Mouse (Mus musculus) stomach, embryonic 14.5 days (tissue): ENCODE measurements around the gene Ifna16. TPM values are rescaled to one million over a fixed set of nuclear protein-coding genes. Genes with fewer than 3 reads are reported as not detected.

ENCODE experiments used
- ATAC-seq: fragments of 200-750 bp; cut with Nextera tagmentation; 2 replicates; pipeline ENCODE4 v1.8.0; 2017; ENCODE audit warnings: low read depth, moderate TSS enrichment; ENCODE audit not compliant: insufficient number of reproducible peaks, insufficient read depth, low FRiP score
- H3K27ac ChIP-seq: fragments of 300-500 bp; sonication (generic); 2 replicates; pipeline ENCODE4 v1.5.1; 2014; ENCODE audit warnings: mild to moderate bottlenecking, low read length, moderate library complexity, mixed read lengths
- H3K27me3 ChIP-seq: fragments of 300-500 bp; sonication (generic); 2 replicates; pipeline ENCODE4 v1.6.1; 2014; ENCODE audit warnings: low read length, control low read depth, mixed read lengths; ENCODE audit not compliant: control insufficient read depth, insufficient read depth
- H3K36me3 ChIP-seq: fragments of 300-500 bp; sonication (generic); 2 replicates; pipeline ENCODE4 v1.6.1; 2014; ENCODE audit warnings: mild to moderate bottlenecking, control low read depth, low read length, moderate library complexity, mixed read lengths; ENCODE audit not compliant: control insufficient read depth, insufficient read depth
- H3K4me1 ChIP-seq: fragments of 300-500 bp; sonication (generic); 2 replicates; pipeline ENCODE4 v1.6.1; 2014; ENCODE audit warnings: low read length, control low read depth, mixed read lengths; ENCODE audit not compliant: control insufficient read depth, insufficient read depth
- H3K4me2 ChIP-seq: fragments of 300-500 bp; sonication (generic); replicated peaks from 2 replicates; pipeline ENCODE4 v1.6.1; 2014; ENCODE audit warnings: low read depth, low read length, control low read depth
- H3K4me3 ChIP-seq: fragments of 300-500 bp; sonication (generic); 2 replicates; pipeline ENCODE4 v1.5.1; 2014; ENCODE audit warnings: low read depth, low read length, control low read depth
- H3K9ac ChIP-seq: fragments of 300-500 bp; sonication (generic); replicated peaks from 2 replicates; pipeline ENCODE4 v1.6.1; 2014; ENCODE audit warnings: low read depth, mild to moderate bottlenecking, control low read depth, low read length, moderate library complexity, mixed read lengths
- H3K9me3 ChIP-seq: fragments of 300-500 bp; sonication (generic); 2 replicates; pipeline ENCODE4 v1.6.1; 2016; ENCODE audit warnings: low read depth, low read length, control low read depth; ENCODE audit not compliant: control insufficient read depth
- WGBS: fragments of 180-500 bp; shearing (Covaris S2); extraction: QIAGEN DNeasy Blood & Tissue Kit; methylation state at CpG from one replicate; pipeline ENCODE4 v1.1.7; 2014; 5-methylcytosine and 5-hydroxymethylcytosine counted together
- polyA plus RNA-seq: library from polyadenylated mRNA; unstranded; fragments of >200 nt; fragmentation: Nextera tagmentation; extraction: Ambion mirVana; gene quantifications from 2 replicates; pipeline ENCODE4 v1.2.1, GENCODE M21; 2014

Gene Ifna16
- polyA plus RNA-seq, 1 experiment from 2014 or later: not detected

GRCm38 (mm10) chr4:88699301-88699700 lies 22.6 kb upstream of the Ifna16 start:
- no peak overlapping the region for H3K4me3 ChIP-seq
- H3K9me3 ChIP-seq: no peaks in the 10 kb centered on the region
- no peaks in the 10 kb centered on the region for H3K27me3 ChIP-seq
- no peak overlapping the region for H3K27ac ChIP-seq
- WGBS: 90% methylated on average over 1 of the region's 1 CpGs
- no peaks in the 10 kb centered on the region for H3K36me3 ChIP-seq
- no peak overlapping the region for H3K4me2 ChIP-seq
- H3K4me1 ChIP-seq: no peaks in the 10 kb centered on the region
- no peak for ATAC-seq
- H3K9ac ChIP-seq: no peak overlapping the region

GRCm38 (mm10) chr4:88698781-88699180 lies 22.1 kb upstream of the Ifna16 start:
- no peak overlapping the region for H3K9ac ChIP-seq
- no peaks in the 10 kb centered on the region for H3K4me1 ChIP-seq
- WGBS: 80% methylated on average over 5 of the region's 5 CpGs
- H3K4me3 ChIP-seq: no peak overlapping the region
- no peak overlapping the region for H3K27ac ChIP-seq
- H3K4me2 ChIP-seq: no peak overlapping the region
- H3K36me3 ChIP-seq: no peaks in the 10 kb centered on the region
- ATAC-seq: no peak
- H3K27me3 ChIP-seq: no peaks in the 10 kb centered on the region
- H3K9me3 ChIP-seq: no peaks in the 10 kb centered on the region

DNA sequence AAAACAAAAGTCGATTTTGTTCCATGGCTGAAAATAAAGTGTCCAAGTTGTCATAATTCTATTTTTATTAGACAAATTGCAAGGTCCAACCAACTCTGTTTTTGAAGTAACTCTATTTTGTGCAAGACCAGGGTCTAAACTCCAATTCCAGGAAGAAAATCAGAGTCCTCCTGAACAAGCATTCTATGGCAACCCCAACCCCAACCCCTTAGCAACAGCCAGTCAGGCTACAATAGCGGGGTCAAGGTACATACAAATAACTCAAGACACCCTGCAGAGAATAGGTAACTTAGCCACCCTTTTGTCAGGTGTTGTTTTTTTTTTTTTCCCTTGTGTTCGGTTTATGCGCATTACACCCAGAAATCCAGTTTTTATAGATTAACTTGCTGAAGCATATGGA lies 21.0 kb upstream of the Ifna16 start:
- WGBS: 76% methylated on average over 4 of the region's 4 CpGs
- H3K27ac ChIP-seq: no peak overlapping the region
- H3K4me3 ChIP-seq: no peak overlapping the region
- H3K36me3 ChIP-seq: no peaks in the 10 kb centered on the region
- ATAC-seq: no peak
- no peaks in the 10 kb centered on the region for H3K4me1 ChIP-seq
- no peaks in the 10 kb centered on the region for H3K9me3 ChIP-seq
- no peaks in the 10 kb centered on the region for H3K27me3 ChIP-seq
- H3K9ac ChIP-seq: no peak overlapping the region
- no peak overlapping the region for H3K4me2 ChIP-seq

GRCm38 (mm10) chr4:88697108-88697507 lies 20.4 kb upstream of the Ifna16 start:
- ATAC-seq: no peak
- H3K4me3 ChIP-seq: no peak overlapping the region
- 62% methylated on average over 6 of the region's 6 CpGs for WGBS

GRCm38 (mm10) chr4:88696237-88696884 lies 19.6 kb upstream of the Ifna16 start:
- Histone ChIP-seq H3K4me3 (no peak overlapping the region), H3K9me3 (no peaks in the 10 kb centered on the region), H3K9ac (no peak overlapping the region), H3K4me1 (no peaks in the 10 kb centered on the region), H3K4me2 (no peak overlapping the region), H3K27me3 (no peaks in the 10 kb centered on the region), H3K27ac (no peak overlapping the region), H3K36me3 (no peaks in the 10 kb centered on the region)
- WGBS: 24% methylated on average over 3 of the region's 3 CpGs
- peak; percentile 74; the same call in 1 of the 2 replicates for ATAC-seq

More at GRCm38 (mm10) chr4:88697108-88697507, 20.4 kb upstream of the Ifna16 start:
- Histone ChIP-seq H3K36me3 (no peaks in the 10 kb centered on the region), H3K9me3 (no peaks in the 10 kb centered on the region), H3K4me1 (no peaks in the 10 kb centered on the region), H3K27me3 (no peaks in the 10 kb centered on the region), H3K9ac (no peak overlapping the region), H3K27ac (no peak overlapping the region), H3K4me2 (no peak overlapping the region)

DNA sequence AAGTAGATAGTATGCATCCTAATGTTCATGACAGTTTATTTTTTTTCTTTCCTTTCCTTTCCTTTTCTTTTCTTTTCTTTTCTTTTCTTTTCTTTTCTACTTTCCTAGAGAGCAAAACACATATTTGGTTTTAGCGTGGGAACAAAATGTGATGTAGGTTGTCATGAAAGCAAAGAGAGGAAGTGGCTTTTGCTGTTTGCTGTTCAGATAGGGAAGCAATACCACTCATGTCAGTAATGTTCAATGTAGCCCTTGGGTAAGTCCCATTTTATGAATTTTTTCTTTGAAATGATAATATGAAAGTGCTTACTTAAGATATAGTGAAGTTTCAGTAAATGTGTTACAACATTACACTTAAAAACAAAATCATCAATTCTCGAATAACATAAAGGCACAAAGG lies 16.7 kb upstream of the Ifna16 start:
- 78% methylated on average over 2 of the region's 2 CpGs for WGBS
- Histone ChIP-seq H3K9me3 (no peaks in the 10 kb centered on the region), H3K4me3 (no peak overlapping the region)

DNA sequence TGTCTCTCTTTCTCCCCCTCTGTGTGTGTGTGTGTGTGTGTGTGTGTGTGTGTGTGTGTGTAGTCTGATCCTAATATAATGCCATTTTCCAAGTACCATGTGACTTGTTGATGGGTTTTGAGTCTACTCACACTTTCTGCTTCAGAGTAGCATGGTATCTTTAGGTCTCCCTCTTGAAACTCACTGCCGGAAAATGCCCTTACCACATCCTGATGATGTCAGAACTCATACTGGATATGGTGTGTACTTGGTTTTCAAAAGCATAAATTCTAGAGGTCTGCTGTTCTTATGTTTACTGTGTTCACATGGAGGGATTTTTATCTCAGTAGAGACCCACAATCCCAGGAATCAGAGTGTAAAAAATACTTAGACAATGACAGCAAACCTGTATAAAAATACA lies 15.8 kb upstream of the Ifna16 start:
- Histone ChIP-seq H3K27me3 (no peaks in the 10 kb centered on the region), H3K4me3 (no peak overlapping the region), H3K9me3 (no peaks in the 10 kb centered on the region), H3K36me3 (no peaks in the 10 kb centered on the region), H3K27ac (no peak overlapping the region), H3K4me2 (no peak overlapping the region), H3K4me1 (no peaks in the 10 kb centered on the region), H3K9ac (no peak overlapping the region)
- 82% methylated on average over 1 of the region's 1 CpGs for WGBS
- ATAC-seq: no peak

More for the DNA sequence above, 16.7 kb upstream of the Ifna16 start:
- ATAC-seq: no peak
- no peaks in the 10 kb centered on the region for H3K27me3 ChIP-seq
- no peak overlapping the region for H3K4me2 ChIP-seq
- no peak overlapping the region for H3K27ac ChIP-seq
- no peak overlapping the region for H3K9ac ChIP-seq
- H3K4me1 ChIP-seq: no peaks in the 10 kb centered on the region
- H3K36me3 ChIP-seq: no peaks in the 10 kb centered on the region

DNA sequence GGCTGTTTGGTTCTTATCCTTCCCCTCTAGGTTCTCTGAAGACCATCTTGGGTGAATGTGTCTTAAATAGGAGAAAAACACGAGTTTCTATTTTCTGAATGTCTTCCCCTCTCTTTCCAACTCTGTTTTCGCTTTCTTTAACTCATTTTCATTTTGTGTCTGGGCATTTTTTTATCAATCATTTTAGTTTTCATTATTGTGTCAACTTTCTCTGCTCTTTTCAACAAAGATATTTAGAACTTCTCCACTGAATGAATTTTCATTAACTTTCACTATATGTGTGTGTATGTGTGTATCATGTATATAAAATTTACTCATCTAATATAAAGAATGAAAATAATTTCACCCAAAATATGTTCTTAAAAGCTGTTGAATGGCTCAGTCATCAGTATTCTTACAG lies 14.5 kb upstream of the Ifna16 start, which contains the start of gene Ifnab:
Gene Ifnab, minus strand, starts transcription at position 101 of the 400 bp plus-strand sequence.
- H3K4me2 ChIP-seq: no peak within 1 kb of the TSS
- no peaks in the 10 kb centered on the region for H3K9me3 ChIP-seq
- no peaks in the 10 kb centered on the region for H3K27me3 ChIP-seq
- no peak within 1 kb of the TSS for H3K4me3 ChIP-seq
- ATAC-seq: no peak
- H3K9ac ChIP-seq: no peak within 1 kb of the TSS
- H3K4me1 ChIP-seq: no peaks in the 10 kb centered on the region
- no peak within 1 kb of the TSS for H3K27ac ChIP-seq
- no peaks in the 10 kb centered on the region for H3K36me3 ChIP-seq
- WGBS: 58% methylated on average over 2 of the region's 2 CpGs

- Histone ChIP-seq H3K36me3 (no peaks in the 10 kb centered on the region), H3K4me2 (no peak within 1 kb of the TSS), H3K27me3 (no peaks in the 10 kb centered on the region), H3K4me1 (no peaks in the 10 kb centered on the region), H3K27ac (no peak within 1 kb of the TSS), H3K4me3 (no peak within 1 kb of the TSS), H3K9me3 (no peaks in the 10 kb centered on the region), H3K9ac (no peak within 1 kb of the TSS)
- ATAC-seq: no peak
- WGBS: 81% methylated on average over 1 of the region's 1 CpGs
Measured at GRCm38 (mm10) chr4:88683812-88684211, 7.1 kb upstream of the Ifna16 start, which contains the start of gene Ifna2. Gene Ifna2 (minus strand): TSS chr4:88683912.
